Mouse (Mus musculus) heart, adult 8-10 months (tissue): ENCODE data around the gene Txnrd3. TPM values are rescaled to one million over a fixed set of nuclear protein-coding genes. Genes with fewer than 3 reads are reported as not detected.
A peak's percentile ranks its signal among the peaks of the same experiment; 100 is the strongest.

ENCODE experiments used
- DNase-seq: peaks from one replicate; pipeline ENCODE4 v3.0.0; 2022; ENCODE audit warnings: low spot score
- total RNA-seq, 4 experiments: library from RNA; stranded (reverse); gene quantifications; 2 replicates each; pipeline ENCODE4 v1.2.4; 2022

Gene Txnrd3
- 10 to 100 TPM; 14.6 to 17.0 (median 15.0) TPM for total RNA-seq

DNA sequence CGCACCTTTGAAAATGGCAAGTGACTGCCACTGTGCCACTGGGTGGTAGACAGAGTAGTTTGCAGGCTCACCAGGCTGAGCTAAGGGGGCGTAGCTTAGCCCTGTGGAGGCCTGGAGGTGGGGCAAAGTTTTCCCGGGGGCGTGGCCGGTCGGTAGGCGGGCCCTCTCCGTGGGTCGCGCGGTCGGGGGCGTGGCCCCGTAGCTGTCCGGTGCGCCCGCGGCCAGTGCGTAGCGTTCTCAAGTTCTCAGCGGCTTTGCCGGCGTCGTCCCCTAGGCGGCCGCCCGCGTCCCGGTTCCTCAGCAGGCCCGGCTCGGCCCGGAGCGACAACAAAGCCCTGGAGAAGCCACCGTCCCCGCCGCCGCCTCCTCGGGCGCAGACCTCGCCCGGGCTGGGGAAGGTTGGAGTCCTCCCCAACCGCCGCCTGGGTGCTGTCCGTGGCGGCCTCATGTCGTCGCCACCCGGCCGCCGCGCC is at the start of gene Txnrd3:
Txnrd3 (plus strand) TSS at position 191 of the 473 bp plus-strand sequence.
- DNase-seq: peak; percentile 93

- peak; percentile 93 for DNase-seq
Measured at GRCm38 (mm10) chr6:89595018-89595776, 48.6 kb upstream of the Txnrd3 start, which contains the start of gene Chchd6. Chchd6 (minus strand) TSS chr6:89595652.

- no peak for DNase-seq
Measured at GRCm38 (mm10) chr6:89595777-89596146, 48.0 kb upstream of the Txnrd3 start.

- DNase-seq: no peak
Measured at GRCm38 (mm10) chr6:89596510-89596909, 47.3 kb upstream of the Txnrd3 start.

DNA sequence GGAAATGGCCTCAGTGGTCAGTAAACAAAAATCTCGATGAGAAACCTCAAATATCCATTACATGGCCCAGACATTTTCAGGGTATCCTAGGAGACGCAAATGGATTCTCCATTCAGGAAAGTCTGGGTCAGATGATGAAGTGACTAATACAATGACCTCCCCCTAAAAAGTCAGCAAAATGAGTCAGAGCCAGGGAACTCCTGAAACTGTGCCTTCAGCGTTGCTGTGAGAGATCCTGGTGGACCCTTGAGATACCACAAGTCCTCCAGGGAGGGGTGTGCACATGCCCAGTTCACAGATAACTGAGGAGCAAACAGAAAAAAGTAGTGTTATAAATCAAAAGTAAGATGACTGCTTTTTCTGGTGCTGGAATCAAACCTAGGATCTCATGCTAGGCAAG is 37.7 kb upstream of the Txnrd3 start:
- no peak for DNase-seq

DNA sequence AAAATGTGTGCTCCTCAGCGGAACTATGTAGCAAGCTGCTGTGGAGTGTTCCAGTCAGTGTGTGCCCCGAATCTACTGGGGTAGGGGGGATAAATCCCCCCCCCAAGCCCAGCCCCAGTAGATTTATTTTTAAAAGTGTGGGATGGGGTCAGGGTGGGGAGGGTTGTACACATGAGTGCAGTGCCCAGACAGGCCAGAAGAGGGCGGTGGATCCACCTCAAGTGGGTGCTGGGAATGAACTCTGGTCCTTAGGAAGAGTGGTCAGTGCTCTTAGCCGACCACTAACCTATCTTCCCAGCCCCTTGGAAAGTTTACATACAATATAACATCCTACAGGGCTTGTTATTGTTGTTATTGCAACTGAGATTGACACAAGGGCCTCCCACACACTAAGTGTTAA is 35.8 kb upstream of the Txnrd3 start:
- no peak for DNase-seq

- DNase-seq: no peak
Measured at GRCm38 (mm10) chr6:89613336-89614106, 30.3 kb upstream of the Txnrd3 start.

- no peak for DNase-seq
Measured at GRCm38 (mm10) chr6:89614107-89614471, 29.7 kb upstream of the Txnrd3 start.

GRCm38 (mm10) chr6:89614596-89615372 is 29.0 kb upstream of the Txnrd3 start:
- no peak for DNase-seq

DNA sequence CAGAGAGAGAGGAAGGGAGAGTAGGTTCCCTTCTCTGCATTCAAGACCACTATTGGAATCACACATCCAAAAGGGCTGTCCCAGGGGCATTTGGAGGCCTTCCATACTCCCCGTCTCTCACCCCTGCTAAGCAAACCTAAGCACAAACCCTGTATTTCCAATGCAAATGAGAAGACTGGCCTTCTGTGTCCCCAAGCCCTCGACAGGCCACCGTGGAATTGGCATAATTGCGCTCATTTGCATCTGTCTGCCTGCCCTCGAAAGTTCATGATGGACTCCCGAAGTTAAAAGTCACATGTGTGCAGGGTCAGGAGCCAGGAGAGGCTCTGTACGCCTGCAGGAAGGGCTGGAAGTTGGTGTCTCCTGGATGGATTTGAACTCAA is 28.4 kb upstream of the Txnrd3 start:
- no peak for DNase-seq

- no peak for DNase-seq
Measured at GRCm38 (mm10) chr6:89622647-89623046, 21.1 kb upstream of the Txnrd3 start.

- no peak for DNase-seq
Measured at GRCm38 (mm10) chr6:89628045-89628785, 15.6 kb upstream of the Txnrd3 start.

DNA sequence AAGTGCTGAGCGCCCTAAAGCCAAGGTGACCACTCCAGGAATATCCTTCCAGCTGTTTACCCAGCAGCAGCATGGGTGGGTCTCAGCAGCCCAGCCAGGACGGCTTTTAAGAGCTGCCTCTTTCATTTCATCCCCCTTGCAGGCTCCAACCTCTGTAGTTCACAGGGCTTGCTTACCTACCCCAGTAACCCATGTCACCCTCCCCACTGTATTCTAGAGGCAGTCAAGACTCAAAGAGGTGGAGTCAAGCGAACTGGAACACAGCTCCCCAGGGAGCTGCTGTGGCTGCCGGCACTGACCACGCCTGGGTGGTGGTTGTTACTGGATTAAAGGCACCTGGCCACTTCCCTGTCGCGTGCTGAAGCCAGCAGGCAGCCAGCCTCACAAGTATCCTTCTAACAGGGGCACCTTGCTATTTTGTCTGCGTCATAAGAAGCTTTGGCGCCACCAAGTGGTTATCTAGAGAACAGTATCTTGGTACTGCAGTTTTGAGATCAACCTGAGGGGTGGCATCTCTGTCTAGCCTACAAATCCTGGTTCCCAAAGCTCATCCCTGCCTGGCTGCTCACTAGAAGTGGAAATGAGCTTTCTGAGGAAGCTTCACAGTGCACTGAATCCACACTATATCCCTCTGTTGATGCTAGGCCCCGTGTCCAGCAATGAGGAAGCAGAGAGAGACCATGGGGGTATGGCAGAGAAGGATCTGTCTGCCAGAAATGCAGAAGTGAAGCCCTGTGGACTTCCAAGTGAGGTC is 11.8 kb upstream of the Txnrd3 start:
- DNase-seq: peak; percentile 84

DNA sequence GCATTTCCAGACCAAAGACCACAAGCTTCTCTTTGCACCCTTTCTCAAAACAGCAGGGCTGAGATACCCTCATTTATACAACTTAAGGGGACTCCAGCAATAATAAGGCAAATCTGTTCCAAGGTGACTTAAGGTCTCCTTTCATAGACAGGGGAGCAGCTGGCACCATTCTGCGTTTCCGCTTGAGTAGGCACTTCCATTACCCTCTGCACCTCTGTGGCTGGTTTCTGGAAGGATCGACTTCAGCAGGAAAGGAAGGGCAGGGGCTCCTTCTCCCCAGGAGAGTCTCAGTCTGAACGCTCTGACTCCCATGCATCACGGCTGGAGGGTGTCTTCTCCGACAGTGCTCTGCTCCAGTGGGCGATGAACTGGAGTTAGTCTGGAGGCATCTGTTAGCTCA is 10.7 kb upstream of the Txnrd3 start:
- no peak for DNase-seq

DNA sequence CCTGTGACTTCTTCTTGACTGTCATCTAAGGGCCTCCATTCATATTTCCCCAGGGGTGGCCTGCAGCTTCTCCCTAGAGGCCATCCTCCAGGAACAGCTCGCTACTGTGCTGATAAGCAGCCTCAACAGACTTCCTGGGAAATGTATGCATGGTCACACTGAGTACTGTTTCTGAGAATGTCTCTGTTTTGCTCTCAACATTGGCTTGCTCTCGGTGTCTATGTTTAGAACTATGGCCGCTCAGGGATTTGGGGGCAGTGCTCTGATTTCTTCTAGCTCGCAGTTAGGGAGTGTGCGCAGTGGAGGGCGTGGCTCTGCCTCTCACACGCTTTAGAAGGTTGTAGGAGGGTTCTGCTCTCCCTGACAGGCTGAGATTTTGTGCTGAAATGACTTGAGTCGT is 9.4 kb upstream of the Txnrd3 start:
- DNase-seq: peak; percentile 53

DNA sequence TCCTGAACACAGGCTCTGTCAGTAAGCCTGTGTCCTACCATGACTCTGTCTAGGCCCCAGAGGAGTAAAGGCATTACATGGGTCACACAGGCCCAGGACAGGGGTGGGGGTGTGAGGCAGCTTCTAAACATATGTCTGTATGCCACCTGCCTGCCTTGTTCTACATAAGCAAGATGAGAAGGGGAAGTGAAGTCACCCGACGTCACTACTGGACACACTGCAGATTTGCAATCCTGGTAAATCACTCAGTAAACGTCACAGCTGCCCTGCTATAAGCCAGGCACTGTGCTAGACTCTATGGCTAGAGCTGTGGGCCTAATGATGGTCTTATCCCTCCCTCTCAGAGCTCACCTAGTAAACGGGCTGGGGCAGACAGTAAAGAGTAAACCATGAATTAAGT is 5.8 kb upstream of the Txnrd3 start:
- DNase-seq: no peak

DNA sequence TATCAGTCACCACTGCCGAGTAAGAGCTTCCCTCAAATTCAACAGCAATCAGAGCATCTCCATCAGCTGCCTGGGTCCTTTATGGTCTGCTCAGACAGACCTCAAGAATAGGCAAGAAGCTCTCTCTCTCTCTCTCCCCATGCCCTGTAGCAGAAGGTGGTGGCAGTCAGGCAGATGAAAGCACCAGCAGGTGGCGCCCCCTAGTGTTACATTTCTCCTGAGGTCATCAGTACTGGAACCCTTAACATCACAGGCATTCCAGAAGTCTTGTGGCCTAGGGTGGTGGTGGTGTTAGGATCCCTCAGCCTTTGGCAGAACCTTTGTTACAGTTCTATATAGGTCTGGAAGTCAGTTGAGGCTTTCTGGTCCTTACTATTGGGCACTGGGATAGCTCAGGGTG is 4.8 kb upstream of the Txnrd3 start:
- no peak for DNase-seq

DNA sequence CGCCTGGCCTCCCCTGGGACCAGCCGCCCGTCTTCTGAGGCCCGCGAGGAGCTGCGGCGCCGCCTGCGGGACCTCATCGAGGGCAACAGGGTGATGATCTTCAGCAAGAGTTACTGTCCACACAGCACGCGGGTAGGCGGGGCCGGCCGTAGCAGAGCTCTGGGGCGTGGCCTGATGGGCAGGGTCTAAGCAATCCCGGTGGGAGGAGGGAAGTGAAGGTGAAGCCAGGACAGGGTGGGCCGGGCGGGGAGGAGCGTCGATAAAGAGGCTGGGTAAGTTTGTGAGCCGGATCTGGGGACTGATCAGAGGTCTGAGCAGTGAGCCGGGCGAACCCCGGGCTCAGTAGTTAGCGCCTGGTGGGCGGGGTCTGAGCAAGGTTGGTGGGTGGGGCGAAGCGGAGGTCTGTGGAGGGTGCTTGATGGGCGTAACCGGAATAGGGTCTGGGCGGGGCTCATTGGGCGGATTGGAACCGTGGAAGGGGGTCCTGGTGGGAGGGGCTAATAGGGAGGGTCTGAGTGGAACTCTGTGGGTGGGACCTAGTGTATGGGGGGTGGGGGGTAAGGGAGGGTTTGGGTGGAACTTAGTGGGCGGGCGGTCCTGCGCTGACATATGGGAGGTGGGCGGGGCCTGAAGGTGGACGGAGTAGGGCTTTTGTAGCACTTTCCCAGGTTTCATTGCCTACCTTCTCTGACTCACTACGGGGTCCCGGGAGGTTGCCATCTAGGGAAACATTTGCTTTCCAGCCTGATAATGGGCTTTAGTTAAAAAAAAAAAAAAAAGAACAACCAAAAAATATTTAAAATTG is 685 bp downstream of the Txnrd3 start:
- DNase-seq: peak; percentile 87

DNA sequence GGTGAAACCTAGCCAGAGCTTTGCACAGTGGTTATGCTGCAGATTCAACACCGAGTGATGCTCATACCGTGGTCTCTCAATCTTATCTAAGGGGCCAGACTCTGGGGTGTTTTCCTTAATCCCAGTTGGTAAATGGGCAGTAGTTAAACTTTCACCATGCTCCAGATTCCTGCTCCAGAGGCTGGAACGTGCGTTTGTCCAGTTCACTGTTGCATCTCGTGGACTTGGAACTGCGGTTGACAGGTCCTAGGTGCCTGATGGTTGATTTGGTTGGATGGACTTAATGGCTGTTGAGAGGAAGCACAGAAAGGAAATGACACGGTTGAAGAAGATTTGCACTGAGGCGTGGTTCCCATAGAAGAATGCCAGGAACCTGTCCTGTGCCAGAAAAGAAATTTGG is 6.1 kb downstream of the Txnrd3 start:
- DNase-seq: no peak

GRCm38 (mm10) chr6:89651770-89652169 is 8.0 kb downstream of the Txnrd3 start:
- no peak for DNase-seq
